Mouse (Mus musculus) B cell, adult 2 months (primary cell): ENCODE data around the gene Lcor.
A peak's percentile ranks its signal among the peaks of the same experiment; 100 is the strongest.

Experiments
- DNase-seq, 2 experiments: peaks; one replicate each; pipeline ENCODE4 v3.0.0; 2022

The Lcor gene

GRCm38 (mm10) chr19:41476530-41477249 is 5.7 kb upstream of the Lcor start:
- DNase-seq: no peak

- DNase-seq: peak; percentile 49 to 58
Measured at GRCm38 (mm10) chr19:41481030-41481886, 1.2 kb upstream of the Lcor start.

GRCm38 (mm10) chr19:41481887-41482189 is 599 bp upstream of the Lcor start:
- DNase-seq: no peak

GRCm38 (mm10) chr19:41482909-41483444 is 540 bp downstream of the Lcor start:
- peak; percentile 84 to 85 for DNase-seq

- peak in 1 of 2 experiments; percentile 43 for DNase-seq
Measured at GRCm38 (mm10) chr19:41483445-41484040, 1.1 kb downstream of the Lcor start.

- DNase-seq: no peak
Measured at GRCm38 (mm10) chr19:41484361-41484760, 1.9 kb downstream of the Lcor start.

GRCm38 (mm10) chr19:41495382-41496032 is 13.1 kb downstream of the Lcor start:
- peak; percentile 21 to 44 for DNase-seq

- no peak for DNase-seq
Measured at GRCm38 (mm10) chr19:41496058-41496457, 13.6 kb downstream of the Lcor start.

- DNase-seq: no peak
Measured at GRCm38 (mm10) chr19:41507872-41508271, 25.4 kb downstream of the Lcor start.

GRCm38 (mm10) chr19:41514836-41515235 is 32.4 kb downstream of the Lcor start:
- DNase-seq: no peak

- DNase-seq: no peak
Measured at GRCm38 (mm10) chr19:41515549-41515948, 33.1 kb downstream of the Lcor start.

GRCm38 (mm10) chr19:41517006-41517405 is 34.6 kb downstream of the Lcor start:
- DNase-seq: no peak

- DNase-seq: no peak
Measured at GRCm38 (mm10) chr19:41519121-41519520, 36.7 kb downstream of the Lcor start.

- DNase-seq: no peak
Measured at GRCm38 (mm10) chr19:41522246-41522645, 39.8 kb downstream of the Lcor start.

GRCm38 (mm10) chr19:41523798-41524563 is 41.5 kb downstream of the Lcor start:
- no peak for DNase-seq

- DNase-seq: peak in 1 of 2 experiments; percentile 28
Measured at GRCm38 (mm10) chr19:41529169-41529568, 46.7 kb downstream of the Lcor start.

- DNase-seq: no peak
Measured at GRCm38 (mm10) chr19:41534021-41534420, 51.6 kb downstream of the Lcor start.

- no peak for DNase-seq
Measured at GRCm38 (mm10) chr19:41556981-41557380, 74.5 kb downstream of the Lcor start.

- DNase-seq: no peak
Measured at GRCm38 (mm10) chr19:41557491-41557890, 75.1 kb downstream of the Lcor start.

- DNase-seq: no peak
Measured at GRCm38 (mm10) chr19:41558891-41559486, 76.6 kb downstream of the Lcor start.

GRCm38 (mm10) chr19:41560856-41561255 is 78.4 kb downstream of the Lcor start:
- DNase-seq: no peak

- DNase-seq: no peak
Measured at GRCm38 (mm10) chr19:41568791-41569190, 86.4 kb downstream of the Lcor start.
